Mouse (Mus musculus) testis, adult 2 months (tissue): ENCODE results near the gene Ccl5.

Source experiments
- CTCF ChIP-seq: fragments of 200-500 bp; IDR thresholded peaks from 2 replicates; pipeline ENCODE4 v1.5.1; 2012; ENCODE audit warnings: low read depth, mild to moderate bottlenecking, inconsistent platforms, low read length, moderate library complexity; ENCODE audit not compliant: control insufficient read depth, insufficient read depth, insufficient replicate concordance
- POLR2A ChIP-seq: fragments of 200-500 bp; IDR thresholded peaks from 2 replicates; pipeline ENCODE4 v1.6.1; 2012; ENCODE audit warnings: low read depth, mild to moderate bottlenecking, inconsistent platforms, low read length, moderate library complexity; ENCODE audit not compliant: control insufficient read depth

DNA sequence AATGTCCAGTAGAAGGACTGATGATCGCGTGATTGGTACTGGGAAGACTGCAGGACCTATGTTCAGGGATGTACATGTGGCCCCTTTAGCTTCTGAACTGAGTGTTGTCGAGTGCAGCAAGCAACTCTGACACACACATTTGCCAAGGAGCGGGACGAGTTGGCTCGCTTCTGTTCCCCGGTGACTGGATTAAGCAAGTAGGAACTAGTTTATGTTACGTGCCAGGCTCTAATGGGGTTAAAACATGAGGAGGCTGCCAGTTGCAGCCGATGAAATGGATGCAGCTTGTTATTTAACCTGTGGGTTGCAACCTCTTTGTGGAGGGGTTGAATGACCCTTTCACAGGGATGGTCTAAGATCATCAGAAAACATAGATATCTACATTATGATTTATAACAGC lies 37.7 kb upstream of the Ccl5 start:
- TF ChIP-seq POLR2A = no peak
- TF ChIP-seq CTCF = no peak
